Mouse (Mus musculus) ES-E14 (cell line): ENCODE results near the gene Ints6. TPM values are rescaled to one million over a fixed set of nuclear protein-coding genes. Genes with fewer than 3 reads are reported as not detected.
A peak's percentile ranks its signal among the peaks of the same experiment; 100 is the strongest.

Experiments used
- DNase-seq: peaks from one replicate; pipeline ENCODE4 v3.0.0-alpha.2; 2013; ENCODE audit warnings: low read depth, low spot score
- H3K27ac ChIP-seq: 2 replicates; pipeline ENCODE4 v1.5.1; 2012; ENCODE audit warnings: low read depth, mild to moderate bottlenecking, low read length, moderate library complexity, mixed read lengths; ENCODE audit not compliant: poor library complexity, insufficient read depth, severe bottlenecking
- H3K36me3 ChIP-seq: 2 replicates; pipeline ENCODE4 v1.6.1; 2012; ENCODE audit warnings: mild to moderate bottlenecking, low read length, moderate library complexity, mixed read lengths; ENCODE audit not compliant: control insufficient read depth, poor library complexity, insufficient read depth, severe bottlenecking
- H3K4me1 ChIP-seq, 2 experiments: fragments of 150-350 bp in 1 of 2; sonication (generic) in 1 of 2; 2 replicates each; pipeline ENCODE4 v1.6.1; 2012; ENCODE audit warnings: low read length in 2 of 2, mild to moderate bottlenecking in 1 of 2, mixed read lengths in 1 of 2; ENCODE audit not compliant: control insufficient read depth in 2 of 2, insufficient read depth in 2 of 2, poor library complexity in 1 of 2
- H3K4me3 ChIP-seq, 2 experiments: fragments of 150-350 bp in 1 of 2; sonication (generic) in 1 of 2; 2 replicates each; pipeline ENCODE4 v1.5.1; 2012; ENCODE audit warnings: low read length in 2 of 2, low read depth in 1 of 2, mild to moderate bottlenecking in 1 of 2, mixed read lengths in 1 of 2; ENCODE audit not compliant: insufficient read depth in 1 of 2, poor library complexity in 1 of 2, severe bottlenecking in 1 of 2
- H3K9ac ChIP-seq: 2 replicates; pipeline ENCODE4 v1.6.1; 2012; ENCODE audit warnings: low read depth, mild to moderate bottlenecking, low read length, mixed read lengths; ENCODE audit not compliant: poor library complexity, insufficient read depth, severe bottlenecking
- H3K9me3 ChIP-seq: fragments of 150-350 bp; sonication (generic); 2 replicates; pipeline ENCODE4 v1.6.1; 2012; ENCODE audit warnings: low read depth, mild to moderate bottlenecking, low read length; ENCODE audit not compliant: control insufficient read depth, insufficient read depth
- CHD2 ChIP-seq: IDR thresholded peaks from 2 replicates; pipeline ENCODE4 v1.6.1; 2014; ENCODE audit warnings: mild to moderate bottlenecking, low read depth, low read length, inconsistent platforms
- HCFC1 ChIP-seq: IDR thresholded peaks from 2 replicates; pipeline ENCODE4 v1.6.1; 2012; ENCODE audit warnings: low read length, inconsistent platforms, borderline replicate concordance; ENCODE audit not compliant: insufficient read depth
- MAFK ChIP-seq: IDR thresholded peaks from 2 replicates; pipeline ENCODE4 v1.6.1; 2014; ENCODE audit warnings: mild to moderate bottlenecking, low read depth, low read length, inconsistent platforms; ENCODE audit not compliant: insufficient read depth
- ZC3H11A ChIP-seq: IDR thresholded peaks from 2 replicates; pipeline ENCODE4 v1.6.1; 2012; ENCODE audit warnings: low read depth, mild to moderate bottlenecking, inconsistent platforms, low read length, borderline replicate concordance
- ZNF384 ChIP-seq: IDR thresholded peaks from 2 replicates; pipeline ENCODE4 v1.6.1; 2012; ENCODE audit warnings: low read depth, low read length, inconsistent platforms
- in situ Hi-C, 2 experiments: fragments of 600-800 bp; cut with MboI; formaldehyde crosslinking; loops; one replicate each; pipeline ENCODE4 v1.15.1; 2025; ENCODE audit warnings: low sequenced_read_pairs in 2 of 2, inconsistent platforms in 1 of 2; ENCODE audit not compliant: unreplicated experiment in 2 of 2
- total RNA-seq: library from RNA; depleted of rRNA; stranded (reverse); fragments of 300-350 nt; gene quantifications from 2 replicates; pipeline ENCODE4 v1.2.3, GENCODE M21; 2012

Ints6 gene
- total RNA-seq, 1 experiment, result 38.4 TPM

GRCm38 (mm10) chr14:62760321-62761035 lies 491 bp downstream of the Ints6 start:
- Histone ChIP-seq H3K9me3 (no peaks in the 10 kb centered on the region), H3K27ac (peak overlapping the region; percentile 96), H3K4me3 (peak overlapping the region; percentile 64 to 97), H3K9ac (peak overlapping the region; percentile 88), H3K4me1 (peaks cover 0 to 7% of the 10 kb centered on the region in 2 experiments; a peak in 1 of 4 replicates), H3K36me3 (no peaks in the 10 kb centered on the region; the same call in 1 of the 2 replicates)
- in situ Hi-C loops, result no loop called here
- no peak for DNase-seq
- peak; percentile 26; the same call in 1 of the 2 replicates for TF ChIP-seq HCFC1
- no peak for TF ChIP-seq MAFK
- TF ChIP-seq ZNF384, result no peak
- TF ChIP-seq ZC3H11A, result no peak
- no peak for TF ChIP-seq CHD2

GRCm38 (mm10) chr14:62759771-62760320 lies 1.1 kb downstream of the Ints6 start:
- DNase-seq, result peak; percentile 62
- H3K36me3 ChIP-seq, result no peaks in the 10 kb centered on the region; the same call in 1 of the 2 replicates
- in situ Hi-C loops, result no loop called here
- peak overlapping the region; percentile 88 for H3K9ac ChIP-seq
- H3K4me1 ChIP-seq, result peaks cover 0 to 7% of the 10 kb centered on the region in 2 experiments; a peak in 1 of 4 replicates
- TF ChIP-seq HCFC1 (no peak), ZNF384 (no peak), CHD2 (no peak)
- H3K9me3 ChIP-seq, result no peaks in the 10 kb centered on the region
- peak overlapping the region; percentile 64 to 97 for H3K4me3 ChIP-seq
- H3K27ac ChIP-seq, result peak overlapping the region; percentile 96

DNA sequence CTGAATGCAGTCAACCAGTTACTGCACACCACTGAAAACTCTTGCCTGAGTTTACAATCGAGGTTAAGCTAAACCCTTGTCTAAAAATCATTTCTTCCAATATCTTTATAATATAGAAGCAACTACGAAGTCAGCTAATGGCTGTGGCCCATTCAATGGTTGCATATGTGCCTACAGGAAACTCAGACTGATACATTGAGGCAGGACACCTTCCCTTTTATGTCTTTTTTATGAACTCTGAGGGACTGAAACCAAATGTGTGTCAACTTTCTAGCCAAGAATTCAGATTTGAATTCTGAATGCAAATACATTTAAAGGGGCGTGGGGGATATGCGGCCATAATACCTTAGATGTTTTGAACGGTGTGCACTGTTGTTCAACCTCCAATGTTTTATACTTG lies 2.3 kb downstream of the Ints6 start:
- no peaks in the 10 kb centered on the region for H3K9me3 ChIP-seq
- H3K4me3 ChIP-seq, result no peak overlapping the region
- in situ Hi-C loops, result no loop called here
- no peak overlapping the region for H3K27ac ChIP-seq
- peaks cover 0 to 7% of the 10 kb centered on the region in 2 experiments; a peak in 1 of 4 replicates for H3K4me1 ChIP-seq
- H3K9ac ChIP-seq, result no peak overlapping the region
- TF ChIP-seq CHD2 (no peak), MAFK (no peak), ZC3H11A (no peak)
- no peaks in the 10 kb centered on the region; the same call in 1 of the 2 replicates for H3K36me3 ChIP-seq
- DNase-seq, result no peak

- Histone ChIP-seq H3K4me3 (no peak overlapping the region), H3K4me1 (peaks cover 2 to 11% of the 10 kb centered on the region in 2 experiments; a peak in 3 of 4 replicates), H3K27ac (no peak overlapping the region; the same call in 1 of the 2 replicates), H3K36me3 (no peaks in the 10 kb centered on the region; the same call in 1 of the 2 replicates), H3K9me3 (no peaks in the 10 kb centered on the region), H3K9ac (no peak overlapping the region; the same call in 1 of the 2 replicates)
- TF ChIP-seq HCFC1 (no peak), ZNF384 (peak; percentile 86), CHD2 (no peak), MAFK (peak; percentile 95), ZC3H11A (no peak)
- in situ Hi-C loops, result no loop called here
- no peak for DNase-seq
These were observed 5.8 kb downstream of the Ints6 start for GRCm38 (mm10) chr14:62755095-62755640.
